Mouse (Mus musculus) hindbrain, embryonic 10.5 days (tissue): Measurements from ENCODE around the gene Car6. TPM values are rescaled to one million over a fixed set of nuclear protein-coding genes. Genes with fewer than 3 reads are reported as not detected.
A peak's percentile ranks its signal among the peaks of the same experiment; 100 is the strongest.

Source experiments
- DNase-seq: peaks from one replicate; pipeline ENCODE4 v3.0.0-alpha.2; 2017; ENCODE audit warnings: low spot score
- H3K27ac ChIP-seq: fragments of 300-500 bp; sonication (generic); 2 replicates; pipeline ENCODE4 v1.5.1; 2016; ENCODE audit warnings: mild to moderate bottlenecking, moderate library complexity
- H3K27me3 ChIP-seq: fragments of 300-500 bp; sonication (generic); 2 replicates; pipeline ENCODE4 v1.6.1; 2016; ENCODE audit warnings: mild to moderate bottlenecking; ENCODE audit not compliant: poor library complexity, insufficient read depth, severe bottlenecking
- H3K36me3 ChIP-seq: fragments of 300-500 bp; sonication (generic); 2 replicates; pipeline ENCODE4 v1.6.1; 2016; ENCODE audit warnings: mild to moderate bottlenecking, moderate library complexity
- H3K4me1 ChIP-seq: fragments of 300-500 bp; sonication (generic); replicated peaks from 2 replicates; pipeline ENCODE4 v1.6.1; 2016; ENCODE audit warnings: mild to moderate bottlenecking
- H3K4me3 ChIP-seq: fragments of 300-500 bp; sonication (generic); 2 replicates; pipeline ENCODE4 v1.5.1; 2016; ENCODE audit warnings: mild to moderate bottlenecking, moderate library complexity
- H3K9me3 ChIP-seq: fragments of 300-500 bp; sonication (generic); 2 replicates; pipeline ENCODE4 v1.6.1; 2016; ENCODE audit warnings: mild to moderate bottlenecking, moderate library complexity
- WGBS: fragments of 180-500 bp; shearing (Covaris S2); methylation state at CpG from one replicate; pipeline ENCODE4 v1.1.7; 2016; 5-methylcytosine and 5-hydroxymethylcytosine counted together
- polyA plus RNA-seq: library from polyadenylated mRNA; unstranded; fragments of >200 nt; fragmentation: Nextera tagmentation; extraction: Ambion mirVana; gene quantifications from 2 replicates; pipeline ENCODE4 v1.2.1, GENCODE M21; 2016

Gene Car6
- polyA plus RNA-seq, 1 experiment from 2014 or later, result 0.14 TPM

GRCm38 (mm10) chr4:150137368-150138083 lies 63.6 kb downstream of the Car6 start:
- peaks cover 21% of the 10 kb centered on the region; the same call in 1 of the 2 replicates for H3K27me3 ChIP-seq
- H3K4me1 ChIP-seq, result peaks cover 40% of the 10 kb centered on the region
- no peak for DNase-seq
- WGBS, result 86% methylated on average over 7 of the region's 7 CpGs
- no peaks in the 10 kb centered on the region for H3K9me3 ChIP-seq
- no peaks in the 10 kb centered on the region for H3K36me3 ChIP-seq
- H3K4me3 ChIP-seq, result no peak overlapping the region
- 0 out of 2 replicates have a peak overlapping the region, but pooled peaks have one; percentile 35 for H3K27ac ChIP-seq

Other genes with a start within 250 kb of the Car6 start
- gene Spsb1, start 246.3 kb downstream of the Car6 start, polyA plus RNA-seq, result 10.7 and 12.0 TPM in 2 replicates
- gene H6pd, start 192.3 kb downstream of the Car6 start, polyA plus RNA-seq, result 4.8 and 5.6 TPM in 2 replicates
- gene Gpr157, start 114.0 kb downstream of the Car6 start, polyA plus RNA-seq, result 0.59 and 0.81 TPM in 2 replicates
- gene Slc2a5, start 82.0 kb downstream of the Car6 start, polyA plus RNA-seq, result 1.1 and 2.0 TPM in 2 replicates
- gene Slc2a7, start 52.4 kb downstream of the Car6 start, polyA plus RNA-seq, result not detected in 2 replicates
- 2,517 and 3,327 TPM in 2 replicates for gene Eno1, start 35.4 kb upstream of the Car6 start, polyA plus RNA-seq
- gene Rere, start 80.3 kb upstream of the Car6 start, polyA plus RNA-seq, result 29.4 and 40.4 TPM in 2 replicates